Mouse (Mus musculus) MEL (cell line): ENCODE data around the gene Prdx1. TPM values are rescaled to one million over a fixed set of nuclear protein-coding genes. Genes with fewer than 3 reads are reported as not detected.

Source experiments
- DNase-seq: peaks from one replicate; pipeline ENCODE4 v3.0.0; 2011; ENCODE audit warnings: low read depth, low spot score
- H3K27ac ChIP-seq: 2 replicates; pipeline ENCODE4 v1.5.1; 2012; ENCODE audit warnings: low read depth, mild to moderate bottlenecking, control low read depth, low read length, moderate library complexity; ENCODE audit not compliant: control insufficient read depth
- H3K27me3 ChIP-seq, 2 experiments: fragments of 150-350 bp in 1 of 2; sonication (generic) in 1 of 2; 2 replicates each; pipeline ENCODE4 v1.6.1; 2012; ENCODE audit warnings: low read length in 2 of 2, mild to moderate bottlenecking in 2 of 2, improper control_type of control experiment in 1 of 2, moderate library complexity in 1 of 2; ENCODE audit not compliant: insufficient read depth in 2 of 2, control insufficient read depth in 1 of 2
- H3K36me3 ChIP-seq, 2 experiments: 2 replicates each; pipeline ENCODE4 v1.6.1; 2012 to 2014; ENCODE audit warnings: low read length in 2 of 2, improper control_type of control experiment in 1 of 2, inconsistent platforms in 1 of 2, mild to moderate bottlenecking in 1 of 2; ENCODE audit not compliant: insufficient read depth in 2 of 2, control insufficient read depth in 1 of 2
- H3K4me1 ChIP-seq, 2 experiments: fragments of 150-350 bp in 1 of 2; sonication (generic) in 1 of 2; 2 replicates each; pipeline ENCODE4 v1.6.1; 2012; ENCODE audit warnings: low read length in 2 of 2, improper control_type of control experiment in 1 of 2, mild to moderate bottlenecking in 1 of 2; ENCODE audit not compliant: insufficient read depth in 2 of 2, control insufficient read depth in 1 of 2
- H3K4me3 ChIP-seq, 2 experiments: fragments of 150-350 bp in 1 of 2; sonication (generic) in 1 of 2; 2 replicates each; pipeline ENCODE4 v1.5.1; 2012; ENCODE audit warnings: low read depth in 2 of 2, low read length in 2 of 2, mild to moderate bottlenecking in 2 of 2, moderate library complexity in 2 of 2, control low read depth in 1 of 2, improper control_type of control experiment in 1 of 2; ENCODE audit not compliant: control insufficient read depth in 1 of 2, insufficient read depth in 1 of 2
- H3K79me2 ChIP-seq: 2 replicates; pipeline ENCODE4 v1.6.1; 2012; ENCODE audit warnings: mild to moderate bottlenecking, low read length, moderate library complexity; ENCODE audit not compliant: control insufficient read depth, poor library complexity, insufficient read depth
- H3K9ac ChIP-seq: 2 replicates; pipeline ENCODE4 v1.6.1; 2012; ENCODE audit warnings: low read depth, mild to moderate bottlenecking, control low read depth, low read length, moderate library complexity; ENCODE audit not compliant: control insufficient read depth, poor library complexity, severe bottlenecking
- H3K9me3 ChIP-seq: fragments of 150-350 bp; sonication (generic); replicated peaks from 2 replicates; pipeline ENCODE4 v1.6.1; 2012; ENCODE audit warnings: mild to moderate bottlenecking, low read length, improper control_type of control experiment, moderate library complexity; ENCODE audit not compliant: insufficient read depth
- BHLHE40 ChIP-seq: IDR thresholded peaks from 2 replicates; pipeline ENCODE4 v1.6.1; 2012; ENCODE audit warnings: low read depth, mild to moderate bottlenecking, inconsistent platforms, low read length, improper control_type of control experiment, borderline replicate concordance
- E2F4 ChIP-seq: IDR thresholded peaks from 2 replicates; pipeline ENCODE4 v1.6.1; 2011; ENCODE audit warnings: low read depth, low read length, improper control_type of control experiment, borderline replicate concordance
- ELF1 ChIP-seq: IDR thresholded peaks from 2 replicates; pipeline ENCODE4 v1.6.1; 2014; ENCODE audit warnings: low read depth, mild to moderate bottlenecking, inconsistent platforms, low read length, improper control_type of control experiment, moderate library complexity
- EP300 ChIP-seq, 2 experiments: IDR thresholded peaks; 2 replicates each; pipeline ENCODE4 v1.6.1; 2011; ENCODE audit warnings: improper control_type of control experiment in 2 of 2, low read length in 2 of 2, low read depth in 1 of 2, mild to moderate bottlenecking in 1 of 2
- ETS1 ChIP-seq: IDR thresholded peaks from 2 replicates; pipeline ENCODE4 v1.6.1; 2012; ENCODE audit warnings: low read depth, mild to moderate bottlenecking, inconsistent platforms, low read length, improper control_type of control experiment, moderate library complexity
- GABPA ChIP-seq: IDR thresholded peaks from 2 replicates; pipeline ENCODE4 v1.6.1; 2012; ENCODE audit warnings: low read depth, mild to moderate bottlenecking, inconsistent platforms, low read length, improper control_type of control experiment, moderate library complexity
- GATA1 ChIP-seq: IDR thresholded peaks from 2 replicates; pipeline ENCODE4 v1.6.1; 2011; ENCODE audit warnings: low read depth, low read length, improper control_type of control experiment
- HCFC1 ChIP-seq: IDR thresholded peaks from 2 replicates; pipeline ENCODE4 v1.6.1; 2012; ENCODE audit warnings: low read depth, mild to moderate bottlenecking, inconsistent platforms, low read length, improper control_type of control experiment, moderate library complexity
- JUND ChIP-seq: IDR thresholded peaks from 2 replicates; pipeline ENCODE4 v1.6.1; 2011; ENCODE audit warnings: low read depth, mild to moderate bottlenecking, improper control_type of control experiment, low read length
- KAT2A ChIP-seq: conservative IDR thresholded peaks from 2 replicates; pipeline ENCODE4 v1.6.1; 2012; ENCODE audit warnings: low read depth, low read length, improper control_type of control experiment, inconsistent platforms
- MAFK ChIP-seq: IDR thresholded peaks from 2 replicates; pipeline ENCODE4 v1.6.1; 2011; ENCODE audit warnings: low read depth, mild to moderate bottlenecking, low read length, improper control_type of control experiment, borderline replicate concordance
- MAX ChIP-seq: IDR thresholded peaks from 2 replicates; pipeline ENCODE4 v1.6.1; 2011; ENCODE audit warnings: low read length, improper control_type of control experiment
- MAZ ChIP-seq: IDR thresholded peaks from 2 replicates; pipeline ENCODE4 v1.6.1; 2012; ENCODE audit warnings: low read depth, mild to moderate bottlenecking, inconsistent platforms, low read length, improper control_type of control experiment
- MEF2A ChIP-seq: IDR thresholded peaks from 2 replicates; pipeline ENCODE4 v1.6.1; 2014; ENCODE audit warnings: low read depth, mild to moderate bottlenecking, inconsistent platforms, low read length, improper control_type of control experiment; ENCODE audit not compliant: poor library complexity, insufficient replicate concordance, severe bottlenecking; ENCODE audit errors: extremely low read depth
- MXI1 ChIP-seq: IDR thresholded peaks from 2 replicates; pipeline ENCODE4 v1.6.1; 2011; ENCODE audit warnings: mild to moderate bottlenecking, low read depth, low read length, improper control_type of control experiment
- MYB ChIP-seq: IDR thresholded peaks from 2 replicates; pipeline ENCODE4 v1.6.1; 2011; ENCODE audit warnings: mild to moderate bottlenecking, low read depth, low read length, improper control_type of control experiment
- NELFE ChIP-seq: IDR thresholded peaks from 2 replicates; pipeline ENCODE4 v1.6.1; 2011; ENCODE audit warnings: low read depth, low read length, improper control_type of control experiment
- NRF1 ChIP-seq: IDR thresholded peaks from 2 replicates; pipeline ENCODE4 v1.6.1; 2014; ENCODE audit warnings: low read depth, mild to moderate bottlenecking, inconsistent platforms, low read length, improper control_type of control experiment, moderate library complexity; ENCODE audit not compliant: poor library complexity, insufficient read depth, severe bottlenecking
- POLR2A ChIP-seq, 2 experiments: IDR thresholded peaks; 2 replicates each; pipeline ENCODE4 v1.6.1; 2011 to 2012; ENCODE audit warnings: low read length in 2 of 2, mild to moderate bottlenecking in 2 of 2, control low read depth in 1 of 2, improper control_type of control experiment in 1 of 2, low read depth in 1 of 2, moderate library complexity in 1 of 2; ENCODE audit not compliant: control insufficient read depth in 1 of 2, insufficient read depth in 1 of 2, poor library complexity in 1 of 2
- POLR2AphosphoS5 ChIP-seq: IDR thresholded peaks from 2 replicates; pipeline ENCODE4 v1.6.1; 2012; ENCODE audit warnings: low read depth, borderline replicate concordance, mild to moderate bottlenecking, inconsistent platforms, low read length, moderate library complexity, mixed read lengths
- RAD21 ChIP-seq: IDR thresholded peaks from 2 replicates; pipeline ENCODE4 v1.6.1; 2011; ENCODE audit warnings: mild to moderate bottlenecking, low read depth, low read length, improper control_type of control experiment
- RCOR1 ChIP-seq: IDR thresholded peaks from 2 replicates; pipeline ENCODE4 v1.6.1; 2012; ENCODE audit warnings: low read depth, mild to moderate bottlenecking, inconsistent platforms, low read length, improper control_type of control experiment
- TAL1 ChIP-seq: IDR thresholded peaks from 2 replicates; pipeline ENCODE4 v1.6.1; 2012; ENCODE audit warnings: mild to moderate bottlenecking, inconsistent platforms, low read length, moderate library complexity, mixed read lengths
- TBP ChIP-seq: IDR thresholded peaks from 2 replicates; pipeline ENCODE4 v1.8.0; 2011; ENCODE audit warnings: low read depth, low read length, improper control_type of control experiment
- TCF12 ChIP-seq: IDR thresholded peaks from 2 replicates; pipeline ENCODE4 v1.6.1; 2014; ENCODE audit warnings: low read depth, mild to moderate bottlenecking, inconsistent platforms, low read length, improper control_type of control experiment, moderate library complexity
- USF1 ChIP-seq: IDR thresholded peaks from 2 replicates; pipeline ENCODE4 v1.6.1; 2014; ENCODE audit warnings: low read depth, mild to moderate bottlenecking, inconsistent platforms, low read length, improper control_type of control experiment, moderate library complexity
- USF2 ChIP-seq, 2 experiments: IDR thresholded peaks; 2 replicates each; pipeline ENCODE4 v1.6.1; 2011 to 2012; ENCODE audit warnings: improper control_type of control experiment in 2 of 2, low read length in 2 of 2, borderline replicate concordance in 1 of 2, inconsistent platforms in 1 of 2, low read depth in 1 of 2, mild to moderate bottlenecking in 1 of 2; ENCODE audit not compliant: insufficient read depth in 1 of 2
- ZC3H11A ChIP-seq: IDR thresholded peaks from 2 replicates; pipeline ENCODE4 v1.6.1; 2012; ENCODE audit warnings: low read depth, mild to moderate bottlenecking, inconsistent platforms, low read length, improper control_type of control experiment
- ZKSCAN1 ChIP-seq: IDR thresholded peaks from 2 replicates; pipeline ENCODE4 v1.6.1; 2012; ENCODE audit warnings: low read depth, mild to moderate bottlenecking, inconsistent platforms, low read length, improper control_type of control experiment, moderate library complexity
- ZNF384 ChIP-seq: IDR thresholded peaks from 2 replicates; pipeline ENCODE4 v1.6.1; 2012; ENCODE audit warnings: low read depth, mild to moderate bottlenecking, inconsistent platforms, low read length, improper control_type of control experiment
- polyA plus RNA-seq, 2 experiments: library from polyadenylated mRNA; stranded (reverse) in 1 of 2; unstranded in 1 of 2; fragments of >175 nt in 1 of 2; fragments of >200 nt in 1 of 2; gene quantifications; 2 replicates each; pipeline versions ENCODE4 v1.2.1 to v1.2.4; 2012; ENCODE audit warnings: low replicate concordance in 2 of 2, low read depth in 1 of 2; ENCODE audit not compliant: insufficient read length in 2 of 2, insufficient read depth in 1 of 2, missing spikeins in 1 of 2
- total RNA-seq: library from RNA; depleted of rRNA; stranded (reverse); fragments of 300-350 nt; gene quantifications from 2 replicates; pipeline ENCODE4 v1.2.3, GENCODE M21; 2012

Prdx1 gene
- total and polyA plus RNA-seq, 3 experiments: 223 to 416 TPM; not detected in 1

DNA sequence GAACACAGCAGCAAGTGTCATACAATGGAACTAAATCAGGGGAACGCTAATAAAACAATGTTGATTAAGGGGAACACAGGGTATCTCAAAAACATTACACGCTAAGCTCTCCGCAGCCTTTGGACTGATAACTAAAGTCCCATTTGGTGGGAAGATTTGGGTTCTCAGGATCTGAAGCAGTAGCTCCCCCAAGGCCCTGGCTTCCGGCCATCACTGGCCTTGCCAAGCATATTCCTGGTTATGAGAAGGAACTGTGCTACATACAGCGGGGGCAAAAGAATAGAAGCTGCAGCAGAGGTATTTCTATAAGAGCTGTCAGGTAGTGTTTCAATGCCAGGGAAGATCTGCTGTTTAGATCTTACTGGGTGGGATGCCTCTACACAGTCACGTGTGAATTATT, 32.1 kb upstream of the Prdx1 start:
- no peak overlapping the region for H3K4me3 ChIP-seq
- H3K9me3 ChIP-seq: no peaks in the 10 kb centered on the region
- DNase-seq: no peak
- H3K27ac ChIP-seq: no peak overlapping the region
- peaks cover 0 to 30% of the 10 kb centered on the region in 2 experiments; a peak in 2 of 4 replicates for H3K36me3 ChIP-seq
- H3K4me1 ChIP-seq: peaks cover 3 to 18% of the 10 kb centered on the region in 2 experiments; a peak in 3 of 4 replicates
- TF ChIP-seq BHLHE40 (no peak), KAT2A (no peak), MAFK (no peak), NELFE (no peak), MXI1 (no peak), USF1 (no peak), NRF1 (no peak), ZKSCAN1 (no peak), MYB (no peak), TCF12 (no peak), MAX (no peak), POLR2A (IDR thresholded peaks at IDR 0.05; ENCODE audit: control insufficient read depth in 1 of 2, insufficient read depth in 1 of 2, low read depth in 1 of 2, low read length in 2 of 2, poor library complexity in 1 of 2) (no peak), TAL1 (no peak), TBP (no peak), EP300 (IDR thresholded peaks at IDR 0.05; ENCODE audit: low read depth in 1 of 2, low read length in 2 of 2) (no peak), E2F4 (no peak), RCOR1 (no peak), POLR2AphosphoS5 (no peak), USF2 (IDR thresholded peaks at IDR 0.05; ENCODE audit: borderline replicate concordance in 1 of 2, insufficient read depth in 1 of 2, low read depth in 1 of 2, low read length in 2 of 2) (no peak)
- H3K9ac ChIP-seq: no peak overlapping the region
- H3K27me3 ChIP-seq: no peaks in the 10 kb centered on the region
- peaks cover 28% of the 10 kb centered on the region for H3K79me2 ChIP-seq

GRCm38 (mm10) chr4:116655100-116655499, 30.2 kb upstream of the Prdx1 start:
- no peak overlapping the region for H3K27ac ChIP-seq
- no peaks in the 10 kb centered on the region for H3K27me3 ChIP-seq
- no peak overlapping the region for H3K4me3 ChIP-seq
- no peaks in the 10 kb centered on the region for H3K9me3 ChIP-seq
- H3K9ac ChIP-seq: no peak overlapping the region
- peak; percentile 65 for DNase-seq
- H3K4me1 ChIP-seq: peaks cover 3 to 11% of the 10 kb centered on the region in 2 experiments; a peak in 3 of 4 replicates
- H3K79me2 ChIP-seq: peaks cover 14% of the 10 kb centered on the region
- peaks cover 0 to 16% of the 10 kb centered on the region in 2 experiments; a peak in 2 of 4 replicates for H3K36me3 ChIP-seq
- TF ChIP-seq ETS1 (peak; percentile 42; the same call in 1 of the 2 replicates), GATA1 (no peak), MXI1 (no peak), EP300 (IDR thresholded peaks at IDR 0.05; ENCODE audit: low read depth in 1 of 2, low read length in 2 of 2) (peak in 1 of 2 experiments; percentile 29; a peak in 1 of 4 replicates), MEF2A (no peak), USF2 (IDR thresholded peaks at IDR 0.05; ENCODE audit: borderline replicate concordance in 1 of 2, insufficient read depth in 1 of 2, low read depth in 1 of 2, low read length in 2 of 2) (no peak), MAZ (no peak), USF1 (0 out of 2 replicates have a peak, but pooled peaks have one; percentile 41), KAT2A (no peak), ELF1 (no peak), RAD21 (no peak), NELFE (no peak), HCFC1 (no peak), TAL1 (no peak), ZNF384 (no peak), ZC3H11A (no peak), RCOR1 (peak; percentile 62; the same call in 1 of the 2 replicates), TCF12 (no peak), JUND (no peak), BHLHE40 (peak; percentile 50; the same call in 1 of the 2 replicates), GABPA (peak; percentile 73; the same call in 1 of the 2 replicates)
